Mouse (Mus musculus): Measurements from ENCODE around the gene Gm21992. TPM values are rescaled to one million over a fixed set of nuclear protein-coding genes. Genes with fewer than 3 reads are reported as not detected.

Gm21992 gene
- 29.4 and 30.1 TPM in 2 replicates for polyA plus RNA-seq (2015; fragmentation: Nextera tagmentation; extraction: Ambion mirVana)

DNA sequence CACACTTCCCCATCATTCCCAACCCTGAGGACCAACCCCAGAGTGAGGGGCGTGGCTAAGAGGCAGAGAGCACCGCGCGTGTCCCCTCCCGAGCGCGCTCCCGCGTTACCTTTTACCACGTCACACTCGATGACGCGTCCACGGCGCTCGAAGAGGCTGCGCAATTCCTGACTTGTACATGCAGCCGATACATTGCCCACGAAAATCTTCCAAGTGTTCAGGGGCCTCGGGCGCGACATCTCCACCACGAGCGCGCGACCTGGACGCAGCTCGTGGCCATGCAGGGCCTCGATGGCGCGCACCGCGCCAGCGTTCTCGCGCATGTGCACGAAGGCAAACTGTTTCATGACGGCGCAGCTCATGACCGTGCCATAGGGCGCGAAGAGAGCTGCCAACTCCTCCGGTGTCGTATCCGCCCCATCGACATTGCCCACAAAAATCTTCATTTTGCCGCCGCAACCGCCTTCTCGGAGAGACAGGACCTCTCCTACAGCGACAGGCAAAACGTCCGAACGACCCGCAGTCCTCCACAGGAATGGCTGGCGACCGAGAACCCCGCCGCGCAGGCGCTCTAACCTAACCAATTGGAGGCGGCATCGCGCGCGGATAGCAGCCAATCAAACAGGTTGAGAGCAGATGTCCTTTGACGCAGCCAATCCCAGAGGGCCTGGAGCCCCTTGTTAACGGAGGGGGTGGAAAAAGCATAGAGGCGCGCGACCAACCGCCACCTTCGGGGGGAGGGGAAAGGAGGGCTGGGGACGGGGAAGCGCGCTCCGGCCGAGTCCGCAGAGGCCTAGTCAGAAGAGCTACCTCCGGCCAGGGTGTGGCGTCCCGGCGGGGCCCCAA lies at the start of gene Gm21992, which contains the start of gene Rbm14:
TSS of gene Gm21992 (minus strand) at position 550 of the 846 bp plus-strand sequence.
TSS of gene Rbm14 (minus strand) at position 572 of the 846 bp plus-strand sequence.
- under 1% methylated on average over 83 of the region's 83 CpGs for WGBS
- Histone ChIP-seq H3K4me2 (ENCODE audit: low read depth, low read length) (peak within 1 kb of the TSS; percentile 86), H3K9me3 (ENCODE audit: control insufficient read depth, low read length) (no peaks in the 10 kb centered on the region), H3K27ac (ENCODE audit: low read length) (peak within 1 kb of the TSS; percentile 96), H3K36me3 (ENCODE audit: control insufficient read depth, insufficient read depth, low read length) (no peaks in the 10 kb centered on the region), H3K9ac (ENCODE audit: low read depth, low read length) (peak within 1 kb of the TSS; percentile 87), H3K4me3 (ENCODE audit: low read length) (peak within 1 kb of the TSS; percentile 96), H3K27me3 (replicated peaks; ENCODE audit: control insufficient read depth, insufficient read depth, low read length) (no peaks in the 10 kb centered on the region), H3K4me1 (ENCODE audit: control insufficient read depth, insufficient read depth, low read length) (peaks cover 20% of the 10 kb centered on the region)
- peak; percentile 99 for ATAC-seq

DNA sequence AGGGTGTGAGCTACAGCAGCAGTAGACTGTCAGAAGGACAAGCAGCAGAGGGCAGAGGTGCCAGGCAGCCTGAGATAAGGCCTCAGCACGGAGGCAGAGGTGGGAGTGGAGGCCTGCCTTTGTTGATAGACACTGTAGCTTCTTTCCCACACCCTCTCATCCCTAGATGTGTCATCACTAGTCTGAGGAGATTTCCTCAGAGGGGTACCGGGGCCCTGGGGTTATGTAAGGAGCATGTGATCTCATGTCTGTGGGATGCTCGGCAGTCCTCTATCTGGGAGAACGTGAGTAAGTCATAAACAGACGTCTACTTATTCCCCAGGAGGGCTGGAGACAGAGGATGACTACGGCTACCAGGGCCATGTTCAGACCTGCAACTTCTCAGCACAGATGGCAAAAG lies 47.7 kb upstream of the Gm21992 start:
- Histone ChIP-seq H3K27me3 (replicated peaks; ENCODE audit: control insufficient read depth, insufficient read depth, low read length) (no peaks in the 10 kb centered on the region), H3K4me2 (ENCODE audit: low read depth, low read length) (no peak overlapping the region), H3K36me3 (ENCODE audit: control insufficient read depth, insufficient read depth, low read length) (no peaks in the 10 kb centered on the region), H3K4me3 (ENCODE audit: low read length) (no peak overlapping the region), H3K4me1 (ENCODE audit: control insufficient read depth, insufficient read depth, low read length) (peaks cover 4% of the 10 kb centered on the region; the same call in 1 of the 2 replicates), H3K9ac (ENCODE audit: low read depth, low read length) (no peak overlapping the region), H3K27ac (ENCODE audit: low read length) (no peak overlapping the region), H3K9me3 (ENCODE audit: control insufficient read depth, low read length) (no peaks in the 10 kb centered on the region)
- WGBS = 67% methylated on average over 6 of the region's 6 CpGs
- ATAC-seq = peak; percentile 73

DNA sequence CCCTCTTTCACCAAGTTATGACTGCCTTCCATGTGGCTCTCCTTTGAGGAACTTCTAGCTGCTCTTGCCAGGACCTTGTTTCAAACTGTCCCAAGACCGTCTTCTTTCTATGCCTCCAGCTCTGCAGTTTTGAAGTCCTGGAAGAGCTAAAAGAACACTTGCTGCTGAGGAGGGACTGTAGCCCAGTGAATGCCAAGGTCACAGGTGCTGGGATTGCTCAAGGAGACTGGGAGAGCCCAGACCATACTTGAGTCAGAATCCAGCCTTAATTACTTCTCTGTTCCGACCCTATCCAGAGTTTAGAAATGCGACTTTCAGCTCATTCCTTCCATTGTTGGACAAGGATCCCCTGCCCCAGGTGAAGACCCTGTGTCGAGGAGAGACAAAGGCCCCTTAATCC lies 44.5 kb upstream of the Gm21992 start:
- Histone ChIP-seq H3K36me3 (ENCODE audit: control insufficient read depth, insufficient read depth, low read length) (no peaks in the 10 kb centered on the region), H3K27me3 (replicated peaks; ENCODE audit: control insufficient read depth, insufficient read depth, low read length) (0 out of 2 replicates have a peak, but pooled peaks cover 3% of the 10 kb centered on the region), H3K27ac (ENCODE audit: low read length) (no peak overlapping the region), H3K9ac (ENCODE audit: low read depth, low read length) (no peak overlapping the region), H3K4me2 (ENCODE audit: low read depth, low read length) (0 out of 2 replicates have a peak overlapping the region, but pooled peaks have one; percentile 98), H3K9me3 (ENCODE audit: control insufficient read depth, low read length) (no peaks in the 10 kb centered on the region), H3K4me1 (ENCODE audit: control insufficient read depth, insufficient read depth, low read length) (peaks cover 4% of the 10 kb centered on the region; the same call in 1 of the 2 replicates), H3K4me3 (ENCODE audit: low read length) (peak overlapping the region; percentile 65; the same call in 1 of the 2 replicates)
- no peak for ATAC-seq
- WGBS = 75% methylated on average over 4 of the region's 4 CpGs

DNA sequence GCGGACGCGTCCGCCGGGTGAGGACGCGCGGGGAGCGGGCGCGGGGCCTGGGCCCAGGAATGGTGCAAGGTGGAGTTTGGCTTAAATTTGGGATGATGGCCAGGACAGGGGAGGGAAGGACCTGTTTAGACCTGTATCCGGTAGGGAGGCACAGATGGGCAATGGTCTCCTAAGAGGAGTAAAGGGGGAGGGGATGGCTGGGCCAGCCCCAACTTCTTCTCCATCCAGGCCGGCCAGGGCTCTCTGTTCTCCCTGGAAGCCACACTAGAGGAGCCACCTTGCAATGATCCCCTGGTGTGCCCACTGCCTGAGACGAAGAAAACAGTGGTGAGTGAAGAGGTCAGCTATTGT lies 44.0 kb upstream of the Gm21992 start:
- Histone ChIP-seq H3K4me2 (ENCODE audit: low read depth, low read length) (peak overlapping the region; percentile 98), H3K4me3 (ENCODE audit: low read length) (peak overlapping the region; percentile 65), H3K9ac (ENCODE audit: low read depth, low read length) (peak overlapping the region; percentile 73), H3K27ac (ENCODE audit: low read length) (no peak overlapping the region), H3K4me1 (ENCODE audit: control insufficient read depth, insufficient read depth, low read length) (peaks cover 4% of the 10 kb centered on the region; the same call in 1 of the 2 replicates), H3K27me3 (replicated peaks; ENCODE audit: control insufficient read depth, insufficient read depth, low read length) (0 out of 2 replicates have a peak, but pooled peaks cover 3% of the 10 kb centered on the region), H3K36me3 (ENCODE audit: control insufficient read depth, insufficient read depth, low read length) (no peaks in the 10 kb centered on the region), H3K9me3 (ENCODE audit: control insufficient read depth, low read length) (no peaks in the 10 kb centered on the region)
- no peak; the same call in 1 of the 2 replicates for ATAC-seq
- WGBS = 4% methylated on average over 14 of the region's 14 CpGs

DNA sequence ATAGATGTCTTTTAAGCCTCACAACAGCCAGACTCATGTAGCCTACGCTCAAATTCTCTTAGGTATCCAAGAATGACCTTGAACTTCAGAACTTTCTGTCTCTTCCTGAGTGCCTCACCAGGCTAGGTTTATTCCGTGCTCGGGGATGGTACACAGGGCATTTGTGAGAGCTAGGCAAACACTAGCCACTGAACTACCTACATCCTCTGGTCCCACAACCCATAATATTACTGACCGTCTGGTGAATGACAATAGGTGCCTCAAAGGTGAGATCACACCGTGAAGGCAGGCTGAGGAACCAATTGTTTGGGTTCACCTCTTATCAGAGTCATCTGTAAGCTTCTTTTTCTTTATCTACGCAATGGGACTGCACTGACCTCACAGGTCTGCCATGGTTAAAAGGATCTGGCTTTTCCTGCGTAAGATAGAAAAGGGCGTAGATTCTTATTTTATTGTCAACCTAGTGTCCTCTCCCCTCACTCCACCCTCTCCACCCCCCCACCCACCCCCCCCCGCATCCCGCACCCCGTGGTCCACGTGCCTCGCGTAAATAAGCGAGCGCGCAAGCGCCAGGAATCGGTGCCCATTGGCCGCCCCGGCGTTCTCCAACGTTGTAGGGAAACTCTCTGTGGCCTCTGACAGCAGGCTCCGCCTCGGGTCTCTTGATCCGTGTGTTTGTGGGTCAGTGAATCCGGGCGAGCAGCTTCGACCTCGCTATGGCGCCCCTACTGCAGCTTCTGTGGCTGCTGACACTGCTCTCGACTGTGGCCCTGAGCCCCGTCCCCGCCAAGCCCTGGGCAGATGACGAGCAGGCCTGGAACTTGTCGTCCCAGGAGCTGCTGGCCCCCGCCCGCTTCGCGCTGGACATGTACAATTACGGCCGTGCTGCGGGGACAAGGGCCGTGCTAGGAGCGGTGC lies 43.4 kb upstream of the Gm21992 start, which contains the start of gene Ctsf:
TSS of gene Ctsf (plus strand) at position 579 of the 918 bp plus-strand sequence.
- H3K9me3 ChIP-seq (ENCODE audit: control insufficient read depth, low read length) = no peaks in the 10 kb centered on the region
- H3K27ac ChIP-seq (ENCODE audit: low read length) = no peak within 1 kb of the TSS
- H3K4me3 ChIP-seq (ENCODE audit: low read length) = peak within 1 kb of the TSS; percentile 65
- H3K4me2 ChIP-seq (ENCODE audit: low read depth, low read length) = peak within 1 kb of the TSS; percentile 98
- WGBS = 3% methylated on average over 45 of the region's 45 CpGs
- ATAC-seq = peak; percentile 88
- H3K9ac ChIP-seq (ENCODE audit: low read depth, low read length) = peak within 1 kb of the TSS; percentile 73
- H3K27me3 ChIP-seq (replicated peaks; ENCODE audit: control insufficient read depth, insufficient read depth, low read length) = 0 out of 2 replicates have a peak, but pooled peaks cover 3% of the 10 kb centered on the region
- H3K4me1 ChIP-seq (ENCODE audit: control insufficient read depth, insufficient read depth, low read length) = peaks cover 4% of the 10 kb centered on the region; the same call in 1 of the 2 replicates
- H3K36me3 ChIP-seq (ENCODE audit: control insufficient read depth, insufficient read depth, low read length) = no peaks in the 10 kb centered on the region

DNA sequence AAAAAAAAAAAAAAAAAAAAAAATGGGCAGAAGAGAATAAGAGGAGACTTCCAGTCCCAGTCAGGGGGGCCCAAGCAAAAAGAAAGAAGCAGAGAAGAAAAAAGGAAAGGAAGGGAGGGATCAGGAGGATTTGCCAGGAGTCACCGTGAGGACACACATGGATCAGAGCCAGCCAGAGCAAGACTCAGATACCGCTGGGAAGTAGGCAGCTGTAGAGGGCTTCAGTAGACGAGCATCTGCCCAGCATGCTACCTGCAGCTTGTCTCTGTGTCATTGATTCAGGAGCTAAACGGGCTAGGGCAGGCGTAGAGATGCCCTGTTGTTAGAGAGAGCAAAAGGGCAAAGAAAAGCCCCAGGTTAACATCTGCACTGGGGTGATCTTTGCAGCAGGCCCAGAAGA lies 38.9 kb upstream of the Gm21992 start:
- Histone ChIP-seq H3K4me3 (ENCODE audit: low read length) (no peak overlapping the region), H3K4me1 (ENCODE audit: control insufficient read depth, insufficient read depth, low read length) (peaks cover 4% of the 10 kb centered on the region; the same call in 1 of the 2 replicates)
- 45% methylated on average over 5 of the region's 5 CpGs for WGBS

DNA sequence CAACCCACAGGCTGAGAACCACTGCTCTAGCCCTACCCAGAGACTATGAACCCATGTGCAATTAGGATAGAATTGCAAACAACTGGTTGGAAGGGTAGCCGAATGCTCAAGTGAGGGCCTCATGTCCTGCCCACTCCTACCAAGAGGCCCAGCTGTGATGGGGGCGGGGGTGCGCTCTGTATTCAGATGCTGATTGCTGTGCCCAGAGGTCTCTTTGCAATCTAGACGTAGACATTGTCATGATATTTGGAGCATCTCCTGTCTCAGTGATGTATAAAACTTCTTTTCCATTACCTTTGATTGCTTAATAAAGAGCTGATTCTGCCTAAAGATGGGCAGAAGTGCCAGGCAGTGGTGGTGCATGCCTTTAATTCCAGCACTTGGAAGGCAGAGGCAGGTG lies 38.4 kb upstream of the Gm21992 start:
- H3K27me3 ChIP-seq (replicated peaks; ENCODE audit: control insufficient read depth, insufficient read depth, low read length) = 0 out of 2 replicates have a peak, but pooled peaks cover 3% of the 10 kb centered on the region
- WGBS = 45% methylated on average over 4 of the region's 4 CpGs
- no peaks in the 10 kb centered on the region for H3K36me3 ChIP-seq (ENCODE audit: control insufficient read depth, insufficient read depth, low read length)
- no peak for ATAC-seq
- no peak overlapping the region for H3K4me2 ChIP-seq (ENCODE audit: low read depth, low read length)
- no peak overlapping the region for H3K27ac ChIP-seq (ENCODE audit: low read length)
- H3K4me3 ChIP-seq (ENCODE audit: low read length) = no peak overlapping the region
- H3K4me1 ChIP-seq (ENCODE audit: control insufficient read depth, insufficient read depth, low read length) = peaks cover 4% of the 10 kb centered on the region; the same call in 1 of the 2 replicates
- H3K9me3 ChIP-seq (ENCODE audit: control insufficient read depth, low read length) = no peaks in the 10 kb centered on the region
- H3K9ac ChIP-seq (ENCODE audit: low read depth, low read length) = no peak overlapping the region

More for the DNA sequence above, 38.9 kb upstream of the Gm21992 start:
- H3K4me2 ChIP-seq (ENCODE audit: low read depth, low read length) = no peak overlapping the region
- no peak overlapping the region for H3K27ac ChIP-seq (ENCODE audit: low read length)
- no peaks in the 10 kb centered on the region for H3K36me3 ChIP-seq (ENCODE audit: control insufficient read depth, insufficient read depth, low read length)
- no peak overlapping the region for H3K9ac ChIP-seq (ENCODE audit: low read depth, low read length)
- no peak for ATAC-seq
- H3K9me3 ChIP-seq (ENCODE audit: control insufficient read depth, low read length) = no peaks in the 10 kb centered on the region
- 0 out of 2 replicates have a peak, but pooled peaks cover 3% of the 10 kb centered on the region for H3K27me3 ChIP-seq (replicated peaks; ENCODE audit: control insufficient read depth, insufficient read depth, low read length)

DNA sequence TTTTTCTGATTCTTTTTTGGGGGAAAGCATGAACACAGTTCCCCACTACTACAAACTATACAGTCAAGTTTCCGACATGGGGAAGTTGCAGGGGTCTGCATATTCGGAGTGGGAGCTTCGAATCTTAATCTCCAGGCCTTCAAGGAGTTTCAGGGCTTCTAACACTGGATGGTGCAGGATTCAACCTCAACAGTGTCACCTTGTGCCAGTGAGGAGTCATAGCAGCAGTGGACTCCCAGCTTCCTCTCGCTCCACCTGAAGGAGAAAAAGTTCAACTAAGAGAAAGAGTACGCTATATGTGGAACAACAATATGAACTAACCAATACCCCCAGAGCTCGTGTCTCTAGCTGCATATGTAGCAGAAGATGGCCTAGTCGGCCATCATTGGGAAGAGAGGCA lies 36.1 kb upstream of the Gm21992 start:
- Histone ChIP-seq H3K9me3 (ENCODE audit: control insufficient read depth, low read length) (no peaks in the 10 kb centered on the region), H3K4me3 (ENCODE audit: low read length) (no peak overlapping the region), H3K36me3 (ENCODE audit: control insufficient read depth, insufficient read depth, low read length) (no peaks in the 10 kb centered on the region), H3K27ac (ENCODE audit: low read length) (no peak overlapping the region), H3K4me2 (ENCODE audit: low read depth, low read length) (no peak overlapping the region), H3K9ac (ENCODE audit: low read depth, low read length) (no peak overlapping the region), H3K27me3 (replicated peaks; ENCODE audit: control insufficient read depth, insufficient read depth, low read length) (0 out of 2 replicates have a peak, but pooled peaks cover 1% of the 10 kb centered on the region), H3K4me1 (ENCODE audit: control insufficient read depth, insufficient read depth, low read length) (no peaks in the 10 kb centered on the region)
- ATAC-seq = no peak
- WGBS = 29% methylated on average over 7 of the region's 7 CpGs
